Mouse (Mus musculus): ENCODE results near the gene Vwa5b1.

DNA sequence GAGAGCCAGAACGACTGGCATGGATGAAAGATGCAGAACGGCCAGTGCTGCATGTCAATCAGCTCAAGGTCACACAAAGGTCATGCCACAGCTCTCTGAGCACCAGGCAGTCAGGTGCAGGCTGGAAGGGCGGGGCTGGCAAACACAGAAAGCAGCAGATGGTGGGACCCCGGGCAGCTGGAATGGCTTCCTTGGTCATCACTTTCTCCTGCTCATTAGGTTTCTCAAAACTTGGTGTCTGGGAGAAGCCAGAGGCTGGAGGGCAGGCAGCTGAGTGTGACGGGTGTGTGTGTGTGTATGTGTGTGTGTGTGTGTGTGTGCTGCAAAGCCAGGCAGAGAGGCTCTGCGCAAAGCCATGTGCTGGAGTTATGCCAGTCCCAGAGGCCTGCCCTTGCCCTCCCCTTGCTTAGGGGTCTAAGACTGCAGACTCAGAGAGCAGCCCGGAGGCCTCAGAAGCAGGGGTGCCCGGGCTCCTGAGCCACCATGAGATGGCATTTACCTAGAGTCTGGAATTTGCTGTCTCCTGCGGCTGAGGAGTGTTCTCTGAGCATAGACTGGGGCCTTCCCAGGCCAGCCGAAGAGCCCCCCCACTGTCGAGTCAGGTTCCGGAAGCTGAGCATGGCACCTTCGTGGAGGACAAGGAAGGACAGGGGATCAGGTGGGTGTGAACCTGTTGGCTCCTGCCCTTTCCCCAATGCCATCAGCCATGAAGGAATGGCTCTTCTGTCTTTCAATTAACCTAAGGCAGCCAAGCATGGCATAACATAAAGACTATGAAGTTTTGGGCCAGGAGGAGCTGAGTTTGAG is 60.7 kb downstream of the Vwa5b1 start:
- TF ChIP-seq CTCF (IDR thresholded peaks at IDR 0.05; ENCODE audit: low read depth, low read length) = no peak
- TF ChIP-seq POLR2A (IDR thresholded peaks at IDR 0.05; ENCODE audit: borderline replicate concordance, low read depth, low read length) = no peak

Measured in bone marrow macrophage, adult 2 months (primary cell).